Mouse (Mus musculus): ENCODE data around the gene St8sia4.
"Not testable (repeated sequence)": the region's sequence is repeated elsewhere in the genome, so short reads cannot be mapped to it uniquely, and the experiment has no call there.

Gene St8sia4

DNA sequence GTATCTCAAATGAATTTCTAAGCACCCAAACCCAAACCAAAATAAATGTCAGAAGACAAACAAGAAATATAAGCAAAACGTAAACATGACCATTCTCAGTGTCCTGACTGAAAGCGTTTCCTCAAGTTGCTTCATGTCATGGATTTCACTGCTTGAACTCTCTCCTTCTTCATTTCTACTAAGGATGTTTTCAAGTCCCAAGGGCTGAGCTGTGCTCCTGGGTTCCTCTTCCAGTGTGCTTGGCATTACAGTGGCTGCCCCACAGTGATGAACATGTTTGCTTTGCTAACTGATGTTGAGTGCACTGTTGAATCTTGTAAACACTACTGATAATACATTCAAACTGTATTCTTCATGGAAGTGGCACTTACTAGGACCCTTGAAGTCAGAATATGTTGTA lies 76.3 kb downstream of the St8sia4 start:
- DNase-seq (ENCODE audit: low spot score), result no peak

DNA sequence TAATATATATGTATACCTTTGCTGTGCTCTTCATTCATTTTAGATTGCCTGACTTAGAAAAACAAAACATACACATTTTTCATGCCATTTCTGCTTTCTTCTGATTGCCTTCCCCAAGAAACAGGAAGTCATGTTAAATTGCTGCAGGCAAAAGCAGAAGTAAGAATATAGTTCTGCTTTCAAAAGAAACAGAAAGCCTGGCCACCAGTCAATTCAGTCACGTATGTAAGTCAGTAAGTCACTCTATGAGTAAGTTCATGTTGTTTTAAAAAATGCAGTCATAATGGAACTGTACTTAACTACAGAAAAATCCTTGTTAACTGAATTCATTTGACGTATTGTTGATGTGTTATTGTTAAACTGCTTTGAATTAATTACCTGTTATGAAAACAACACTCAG lies 77.3 kb downstream of the St8sia4 start:
- DNase-seq (ENCODE audit: low spot score), result no peak

DNA sequence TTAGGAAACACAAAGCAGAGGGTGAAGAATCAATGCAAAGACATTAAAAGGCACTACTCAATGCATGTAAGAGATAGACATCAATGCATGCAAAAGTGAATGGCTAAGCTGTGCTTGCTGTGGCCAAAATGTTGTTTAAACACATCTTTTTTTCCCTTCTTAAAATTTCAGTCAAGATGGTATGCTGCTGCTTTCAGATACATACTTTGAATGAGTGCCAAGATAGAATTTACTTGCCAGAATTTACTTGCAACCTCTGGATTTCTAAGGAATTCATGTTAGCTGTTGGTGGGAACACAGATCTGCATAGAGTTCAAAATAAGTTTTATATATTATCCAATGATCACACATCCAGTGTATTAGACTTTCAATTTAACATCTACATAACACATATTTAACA lies 77.9 kb downstream of the St8sia4 start:
- no peak for DNase-seq (ENCODE audit: low spot score)

DNA sequence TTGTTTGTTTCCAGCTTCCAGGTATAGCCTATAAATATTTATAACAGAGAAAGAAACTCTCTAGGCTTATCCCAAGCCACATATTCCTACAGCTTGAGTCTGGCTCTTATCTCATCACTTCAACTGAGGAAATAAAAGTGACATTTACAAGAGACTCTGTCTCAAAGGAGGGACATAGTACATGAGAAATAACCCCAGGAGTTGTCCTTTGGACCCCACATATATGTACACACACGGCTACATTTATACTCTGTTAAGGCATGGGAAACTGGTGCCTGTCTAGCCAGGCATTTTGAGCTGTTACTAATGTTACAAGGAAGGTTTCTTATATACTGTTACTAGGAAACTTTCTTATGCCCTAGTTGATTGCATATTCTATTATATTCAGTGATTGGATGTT lies 84.1 kb downstream of the St8sia4 start:
- no peak for DNase-seq (ENCODE audit: low spot score)

DNA sequence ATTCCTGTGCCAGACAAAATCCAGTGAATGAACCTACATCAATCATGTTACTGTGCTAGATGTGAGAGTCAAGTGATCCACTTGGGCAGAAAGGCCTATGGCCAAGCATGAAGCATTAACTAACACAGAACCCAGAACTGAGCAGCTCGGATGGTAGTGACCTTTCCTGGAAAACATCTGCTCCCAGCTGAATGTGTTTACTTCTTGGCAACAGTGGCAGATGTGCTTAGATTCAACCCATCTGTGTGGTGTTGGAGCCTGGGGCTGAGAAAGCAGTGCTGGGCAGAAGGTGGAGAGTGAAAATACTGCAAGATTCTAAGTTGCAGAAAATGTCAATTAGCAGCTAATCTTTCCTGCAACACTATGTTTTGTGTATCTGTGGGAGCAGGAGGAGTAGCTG lies 85.1 kb downstream of the St8sia4 start:
- no peak for DNase-seq (ENCODE audit: low spot score)

DNA sequence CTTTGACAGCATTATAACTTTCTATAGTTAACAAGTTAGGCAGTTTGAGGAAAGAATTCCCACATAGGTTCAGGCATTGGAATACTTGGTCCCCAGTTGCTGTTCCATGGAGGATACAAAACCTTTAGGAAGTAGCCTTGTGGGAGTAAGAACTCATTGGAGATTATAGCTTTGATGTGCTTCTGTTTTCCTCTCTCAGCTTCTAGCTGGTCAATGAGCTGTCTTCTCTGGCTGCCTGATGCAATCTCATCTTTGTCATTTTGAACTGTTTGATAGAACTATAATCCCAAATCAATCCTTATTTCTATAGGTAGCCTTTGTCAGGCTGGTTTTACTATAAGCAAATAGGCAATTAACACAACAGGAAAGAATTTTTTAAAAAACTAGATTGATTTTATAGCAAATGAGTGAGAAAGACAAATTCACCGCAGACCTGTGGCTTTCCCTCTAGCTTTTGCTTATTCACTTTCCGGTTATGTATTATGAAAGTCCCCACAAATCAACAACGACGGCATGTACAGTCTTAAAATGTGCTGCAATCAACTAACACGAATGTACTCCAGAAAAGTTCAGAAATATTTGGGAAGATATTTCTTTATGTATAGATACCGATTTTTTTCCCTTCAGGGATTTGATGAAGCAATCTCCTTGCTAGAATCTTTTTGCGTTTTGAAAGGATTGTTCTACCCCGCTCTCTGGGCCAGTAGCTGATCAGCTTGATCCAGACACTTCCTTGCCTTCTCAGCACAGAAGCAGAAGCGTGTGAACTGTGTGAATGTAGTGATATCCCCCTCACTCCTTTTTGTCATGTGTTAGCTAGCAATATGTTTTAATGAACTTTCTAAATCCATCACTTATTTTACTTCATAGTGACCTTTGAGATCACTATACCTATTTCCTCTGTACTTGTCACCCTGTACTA lies 94.5 kb downstream of the St8sia4 start:
- DNase-seq (ENCODE audit: low spot score), result no peak

DNA sequence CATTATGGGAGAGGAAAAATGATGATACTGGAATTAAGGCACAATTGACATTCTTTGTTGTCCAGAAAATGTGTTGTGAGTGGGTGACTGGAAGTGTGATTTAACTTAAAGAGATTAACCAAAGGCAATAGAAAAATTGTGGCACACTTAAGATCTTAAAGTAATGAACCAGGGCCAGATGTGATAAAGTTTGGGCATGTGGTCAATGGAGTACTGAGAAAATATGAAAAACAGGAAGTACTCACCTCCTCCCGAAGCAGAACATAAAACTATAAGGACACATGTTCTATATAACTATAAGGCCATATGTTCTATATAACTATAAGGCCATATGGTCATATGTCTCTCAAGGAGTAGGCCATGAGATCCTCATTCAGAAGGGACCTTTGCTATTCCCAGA lies 96.3 kb downstream of the St8sia4 start:
- DNase-seq (ENCODE audit: low spot score), result no peak

DNA sequence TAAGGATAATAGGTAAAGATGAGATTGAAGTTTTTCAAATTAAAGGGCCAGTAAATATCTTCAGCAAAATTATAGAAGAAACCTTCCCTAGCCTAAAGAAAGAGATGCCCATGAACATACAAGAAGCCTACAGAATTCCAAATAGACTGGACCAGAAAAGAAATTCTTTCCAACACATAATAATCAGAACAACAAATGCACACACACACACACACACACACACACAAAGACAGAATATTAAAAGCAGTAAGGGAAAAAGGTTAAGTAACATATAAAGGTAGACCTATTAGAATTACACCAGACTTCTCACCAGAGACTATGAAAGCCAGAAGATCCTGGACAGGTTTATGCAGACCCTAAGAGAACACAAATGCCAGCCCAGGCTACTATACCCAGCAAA lies 112.8 kb downstream of the St8sia4 start:
- DNase-seq (ENCODE audit: low spot score), result not testable (repeated sequence)

DNA sequence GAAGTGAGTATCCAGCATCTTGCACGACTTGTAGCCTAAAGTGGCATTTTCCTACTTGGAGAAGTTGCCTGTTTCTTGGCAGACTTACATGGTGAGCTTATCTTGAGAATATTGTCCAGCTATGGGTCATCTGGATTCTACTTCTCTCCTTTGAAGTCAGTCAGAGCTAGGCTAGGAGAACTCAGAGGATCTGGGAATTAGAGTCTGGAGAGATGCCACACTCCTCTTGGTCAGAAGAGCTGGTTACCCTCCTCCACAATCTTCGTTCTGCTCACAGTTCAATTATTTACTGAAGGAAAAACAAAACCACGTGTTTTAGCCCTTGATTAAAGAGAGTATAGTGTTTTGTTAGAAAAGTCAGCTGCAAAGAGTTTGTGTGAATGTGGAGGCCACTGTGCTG lies 125.9 kb downstream of the St8sia4 start:
- no peak for DNase-seq (ENCODE audit: low spot score)
